Mouse (Mus musculus): ENCODE measurements around the gene C1s1. TPM values are rescaled to one million over a fixed set of nuclear protein-coding genes. Genes with fewer than 3 reads are reported as not detected.

The C1s1 gene
- total and polyA plus RNA-seq, 3 experiments, result 0.55 to 4.8 (median 1.3) TPM

- H3K36me3 ChIP-seq (replicated peaks in 1 of 2; ENCODE audit: control insufficient read depth in 1 of 2, insufficient read depth in 1 of 2, low read length in 1 of 2), result no peaks in the 10 kb centered on the region
- H3K27me3 ChIP-seq (replicated peaks), result no peaks in the 10 kb centered on the region
- no peak overlapping the region for H3K27ac ChIP-seq (ENCODE audit: insufficient read depth, low read depth)
- H3K4me3 ChIP-seq (replicated peaks in 1 of 3; ENCODE audit: low read depth in 2 of 3, low read length in 2 of 3, poor library complexity in 1 of 3), result no peak overlapping the region
- no peaks in the 10 kb centered on the region for H3K79me2 ChIP-seq (replicated peaks; ENCODE audit: control insufficient read depth, extremely low read depth, insufficient read depth, poor library complexity, severe bottlenecking)
- DNase-seq (ENCODE audit: extremely low read depth), result no peak
- H3K9me3 ChIP-seq (replicated peaks; ENCODE audit: low read length), result no peaks in the 10 kb centered on the region
- TF ChIP-seq IRF4 (IDR thresholded peaks at IDR 0.05; ENCODE audit: low read depth, low read length) (no peak), POLR2AphosphoS2 (IDR thresholded peaks at IDR 0.05; ENCODE audit: low read depth, low read length) (no peak), JUN (IDR thresholded peaks at IDR 0.05; ENCODE audit: insufficient read depth, low read depth, low read length) (no peak), ZNF384 (IDR thresholded peaks at IDR 0.05; ENCODE audit: low read depth, low read length) (no peak), BHLHE40 (IDR thresholded peaks at IDR 0.05; ENCODE audit: low read depth, low read length) (no peak), GABPA (IDR thresholded peaks at IDR 0.05; ENCODE audit: insufficient replicate concordance, low read depth, low read length) (no peak), MXI1 (IDR thresholded peaks at IDR 0.05; ENCODE audit: low read depth, low read length) (no peak), E2F4 (IDR thresholded peaks at IDR 0.05; ENCODE audit: insufficient replicate concordance, low read depth, low read length) (no peak), UBTF (IDR thresholded peaks at IDR 0.05; ENCODE audit: low read depth, low read length) (no peak), CHD1 (IDR thresholded peaks at IDR 0.05; ENCODE audit: low read depth, low read length) (no peak), MAZ (IDR thresholded peaks at IDR 0.05; ENCODE audit: low read depth, low read length) (no peak), MEF2A (IDR thresholded peaks at IDR 0.05; ENCODE audit: borderline replicate concordance, low read depth, low read length) (no peak), CHD2 (IDR thresholded peaks at IDR 0.05; ENCODE audit: low read length) (no peak), NELFE (IDR thresholded peaks at IDR 0.05; ENCODE audit: low read depth, low read length) (no peak)
- H3K4me1 ChIP-seq (ENCODE audit: control insufficient read depth in 1 of 2, insufficient read depth in 2 of 2), result no peaks in the 10 kb centered on the region
- dilution Hi-C loops (cut with MboI; ENCODE audit: extremely low pct_ligation_motif_present, extremely low pct_unique_long_range_greater_than_20kb, low sequenced_read_pairs), result no loop called here
- no peak overlapping the region for H3K4me2 ChIP-seq (ENCODE audit: insufficient read depth, low read depth, poor library complexity, severe bottlenecking)
- H3K9ac ChIP-seq (ENCODE audit: insufficient read depth, low read depth), result no peak overlapping the region
- in situ Hi-C loops (cut with MboI; ENCODE audit: low pct_ligation_motif_present, low pct_unique_long_range_greater_than_20kb, low sequenced_read_pairs), result no loop called here
These were observed 44.1 kb upstream of the C1s1 start for GRCm38 (mm10) chr6:124586266-124586665.

GRCm38 (mm10) chr6:124585761-124586160, 43.6 kb upstream of the C1s1 start:
- Histone ChIP-seq H3K27ac (ENCODE audit: insufficient read depth, low read depth) (no peak overlapping the region), H3K79me2 (replicated peaks; ENCODE audit: control insufficient read depth, extremely low read depth, insufficient read depth, poor library complexity, severe bottlenecking) (no peaks in the 10 kb centered on the region), H3K4me1 (ENCODE audit: control insufficient read depth in 1 of 2, insufficient read depth in 2 of 2) (no peaks in the 10 kb centered on the region), H3K9ac (ENCODE audit: insufficient read depth, low read depth) (no peak overlapping the region), H3K36me3 (replicated peaks in 1 of 2; ENCODE audit: control insufficient read depth in 1 of 2, insufficient read depth in 1 of 2, low read length in 1 of 2) (no peaks in the 10 kb centered on the region), H3K9me3 (replicated peaks; ENCODE audit: low read length) (no peaks in the 10 kb centered on the region), H3K4me2 (ENCODE audit: insufficient read depth, low read depth, poor library complexity, severe bottlenecking) (no peak overlapping the region), H3K27me3 (replicated peaks) (no peaks in the 10 kb centered on the region), H3K4me3 (replicated peaks in 1 of 3; ENCODE audit: low read depth in 2 of 3, low read length in 2 of 3, poor library complexity in 1 of 3) (no peak overlapping the region)
- dilution Hi-C loops (cut with MboI; ENCODE audit: extremely low pct_ligation_motif_present, extremely low pct_unique_long_range_greater_than_20kb, low sequenced_read_pairs) (no loop called here), in situ Hi-C loops (cut with MboI; ENCODE audit: low pct_ligation_motif_present, low pct_unique_long_range_greater_than_20kb, low sequenced_read_pairs) (no loop called here)
- TF ChIP-seq MEF2A (IDR thresholded peaks at IDR 0.05; ENCODE audit: borderline replicate concordance, low read depth, low read length) (no peak), CHD1 (IDR thresholded peaks at IDR 0.05; ENCODE audit: low read depth, low read length) (no peak), E2F4 (IDR thresholded peaks at IDR 0.05; ENCODE audit: insufficient replicate concordance, low read depth, low read length) (no peak), EP300 (IDR thresholded peaks at IDR 0.05; ENCODE audit: low read length) (no peak), JUN (IDR thresholded peaks at IDR 0.05; ENCODE audit: insufficient read depth, low read depth, low read length) (no peak), NELFE (IDR thresholded peaks at IDR 0.05; ENCODE audit: low read depth, low read length) (no peak), USF2 (conservative IDR thresholded peaks at IDR 0.05; ENCODE audit: low read depth, low read length) (no peak), PAX5 (IDR thresholded peaks at IDR 0.05; ENCODE audit: low read length) (no peak), CTCF (conservative IDR thresholded peaks at IDR 0.05 in 1 of 2, IDR thresholded peaks at IDR 0.05 in 1 of 2; ENCODE audit: low read depth in 2 of 2, low read length in 2 of 2) (no peak), USF1 (IDR thresholded peaks at IDR 0.05; ENCODE audit: low read depth, low read length) (no peak), MYC (IDR thresholded peaks at IDR 0.05; ENCODE audit: low read depth, low read length) (no peak), IRF4 (IDR thresholded peaks at IDR 0.05; ENCODE audit: low read depth, low read length) (no peak), ZNF384 (IDR thresholded peaks at IDR 0.05; ENCODE audit: low read depth, low read length) (no peak), ELF1 (IDR thresholded peaks at IDR 0.05; ENCODE audit: low read depth, low read length) (no peak), CHD2 (IDR thresholded peaks at IDR 0.05; ENCODE audit: low read length) (no peak), HCFC1 (IDR thresholded peaks at IDR 0.05; ENCODE audit: low read depth, low read length) (no peak), ZMIZ1 (IDR thresholded peaks at IDR 0.05; ENCODE audit: low read depth, low read length) (no peak)
- DNase-seq (ENCODE audit: extremely low read depth), result no peak

Measured in CH12.LX (cell line).